Mouse (Mus musculus): ENCODE measurements around the gene Trappc3l. TPM values are rescaled to one million over a fixed set of nuclear protein-coding genes. Genes with fewer than 3 reads are reported as not detected.
"Not testable (repeated sequence)": the region's sequence is repeated elsewhere in the genome, so short reads cannot be mapped to it uniquely, and the experiment has no call there.

Gene Trappc3l
- polyA plus RNA-seq (2015; fragmentation: Nextera tagmentation; extraction: Ambion mirVana) = not detected in 2 replicates

- no peak for ATAC-seq (replicated peaks; ENCODE audit: low FRiP score)
- H3K27ac ChIP-seq = no peak within 1 kb of the TSS
- H3K4me2 ChIP-seq = no peak within 1 kb of the TSS
- H3K27me3 ChIP-seq = peaks cover 10% of the 10 kb centered on the region; the same call in 1 of the 2 replicates
- H3K9ac ChIP-seq = no peak within 1 kb of the TSS
- no peaks in the 10 kb centered on the region for H3K9me3 ChIP-seq (replicated peaks)
- no peaks in the 10 kb centered on the region for H3K36me3 ChIP-seq
- H3K4me3 ChIP-seq (replicated peaks) = no peak within 1 kb of the TSS
- peaks cover 2% of the 10 kb centered on the region; the same call in 1 of the 2 replicates for H3K4me1 ChIP-seq
- WGBS = 80% methylated on average over 3 of the region's 3 CpGs
These were observed at the start of gene Trappc3l for GRCm38 (mm10) chr10:34037401-34037800. Gene Trappc3l (plus strand): TSS chr10:34037597.

DNA sequence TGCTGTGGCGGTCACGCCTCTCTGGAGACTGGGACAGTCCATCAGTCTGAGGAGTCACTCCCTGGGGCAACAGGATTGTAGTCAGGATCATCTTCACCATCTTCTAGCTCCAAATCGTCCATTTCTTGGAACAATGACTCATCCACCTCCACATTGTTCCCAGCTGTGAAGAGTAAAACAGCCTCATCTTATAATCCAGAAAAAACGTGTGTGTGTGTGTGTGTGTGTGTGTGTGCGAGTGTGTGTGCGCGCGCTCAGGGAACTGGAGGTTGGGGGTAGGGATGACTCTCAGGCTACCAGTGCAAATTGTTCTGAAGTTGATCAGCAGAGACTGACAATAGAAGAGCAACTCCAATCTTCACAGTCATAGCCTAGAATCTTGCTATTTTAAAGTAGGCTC, 40.7 kb upstream of the Trappc3l start:
- not testable (repeated sequence) for H3K27me3 ChIP-seq; ATAC-seq (replicated peaks; ENCODE audit: low FRiP score); H3K4me2 ChIP-seq; H3K4me1 ChIP-seq; H3K4me3 ChIP-seq (replicated peaks); H3K27ac ChIP-seq; H3K9ac ChIP-seq; H3K9me3 ChIP-seq (replicated peaks)
- peaks cover 93% of the 10 kb centered on the region for H3K36me3 ChIP-seq
- 95% methylated on average over 6 of the region's 8 CpGs for WGBS

DNA sequence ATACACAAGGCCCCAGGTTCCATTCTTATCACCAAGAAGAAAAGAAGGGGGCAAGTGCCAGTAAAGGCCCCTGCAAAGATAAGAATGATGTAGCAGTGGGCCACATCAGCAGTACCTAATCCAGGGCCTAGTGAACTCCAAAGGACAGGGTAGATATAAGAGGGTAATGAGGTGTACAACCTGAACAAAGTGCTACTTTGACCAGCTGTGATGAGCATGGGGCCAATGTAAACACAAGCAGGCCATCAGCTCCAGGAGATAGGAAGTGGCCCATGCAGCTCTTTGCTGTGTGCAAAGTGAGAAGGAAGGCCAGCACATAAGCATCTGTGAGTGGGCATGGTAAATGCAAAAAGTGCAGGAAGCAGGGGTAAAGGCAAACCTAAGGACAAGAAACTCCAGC, 39.0 kb upstream of the Trappc3l start:
- no peak overlapping the region for H3K27ac ChIP-seq
- no peak overlapping the region for H3K4me3 ChIP-seq (replicated peaks)
- H3K36me3 ChIP-seq = peaks cover 93% of the 10 kb centered on the region
- no peaks in the 10 kb centered on the region for H3K27me3 ChIP-seq
- no peak overlapping the region for H3K4me2 ChIP-seq
- H3K9me3 ChIP-seq (replicated peaks) = no peaks in the 10 kb centered on the region
- H3K4me1 ChIP-seq = no peaks in the 10 kb centered on the region
- ATAC-seq (replicated peaks; ENCODE audit: low FRiP score) = no peak
- H3K9ac ChIP-seq = no peak overlapping the region

DNA sequence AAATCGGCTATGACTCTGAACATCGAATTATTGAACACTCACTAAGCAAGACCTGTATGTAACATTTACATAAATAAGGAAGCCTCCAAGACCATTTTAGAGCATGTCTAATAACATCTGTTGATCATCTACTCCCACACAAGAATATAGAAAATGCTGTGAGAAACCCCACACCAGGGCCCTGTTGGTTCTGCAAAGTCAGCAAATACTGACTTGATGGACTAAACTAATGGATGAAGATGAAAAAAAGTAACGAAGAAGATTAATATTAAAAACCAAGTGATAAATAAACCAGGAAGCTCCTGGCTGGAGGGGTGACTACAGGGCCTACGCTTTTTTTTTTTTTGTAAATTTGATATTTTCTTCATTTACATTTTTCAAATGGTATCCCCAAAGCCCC, 24.8 kb upstream of the Trappc3l start:
- Histone ChIP-seq H3K27ac (no peak overlapping the region), H3K4me1 (no peaks in the 10 kb centered on the region), H3K36me3 (peaks cover 38% of the 10 kb centered on the region), H3K4me3 (replicated peaks) (no peak overlapping the region), H3K9me3 (replicated peaks) (no peaks in the 10 kb centered on the region), H3K9ac (no peak overlapping the region), H3K27me3 (no peaks in the 10 kb centered on the region), H3K4me2 (no peak overlapping the region)
- no peak for ATAC-seq (replicated peaks; ENCODE audit: low FRiP score)
- 91% methylated on average over 4 of the region's 4 CpGs for WGBS

DNA sequence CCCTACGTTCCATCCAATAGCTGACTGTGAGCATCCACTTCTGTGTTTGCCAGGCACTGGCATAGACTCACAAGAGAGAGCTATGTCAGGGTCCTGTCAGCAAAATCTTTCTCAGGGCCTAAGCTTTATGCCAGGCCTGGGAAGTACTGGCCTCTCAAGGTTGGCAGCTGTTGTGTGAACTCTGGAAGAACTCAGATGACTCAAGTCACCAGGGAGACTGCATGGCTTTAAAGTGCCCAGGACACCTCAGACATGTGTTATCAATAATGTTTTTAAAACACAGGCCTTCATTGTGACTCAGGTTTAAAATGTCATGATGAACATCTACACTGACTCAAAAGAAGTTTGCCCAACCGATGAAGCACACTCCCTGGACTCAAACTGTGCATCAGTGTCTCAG, 24.2 kb upstream of the Trappc3l start:
- Histone ChIP-seq H3K9me3 (replicated peaks) (no peaks in the 10 kb centered on the region), H3K27me3 (no peaks in the 10 kb centered on the region), H3K9ac (no peak overlapping the region), H3K4me3 (replicated peaks) (no peak overlapping the region), H3K4me1 (peaks cover 6% of the 10 kb centered on the region), H3K4me2 (no peak overlapping the region), H3K36me3 (peaks cover 32% of the 10 kb centered on the region), H3K27ac (no peak overlapping the region)
- 86% methylated on average over 2 of the region's 2 CpGs for WGBS
- ATAC-seq (replicated peaks; ENCODE audit: low FRiP score) = no peak

DNA sequence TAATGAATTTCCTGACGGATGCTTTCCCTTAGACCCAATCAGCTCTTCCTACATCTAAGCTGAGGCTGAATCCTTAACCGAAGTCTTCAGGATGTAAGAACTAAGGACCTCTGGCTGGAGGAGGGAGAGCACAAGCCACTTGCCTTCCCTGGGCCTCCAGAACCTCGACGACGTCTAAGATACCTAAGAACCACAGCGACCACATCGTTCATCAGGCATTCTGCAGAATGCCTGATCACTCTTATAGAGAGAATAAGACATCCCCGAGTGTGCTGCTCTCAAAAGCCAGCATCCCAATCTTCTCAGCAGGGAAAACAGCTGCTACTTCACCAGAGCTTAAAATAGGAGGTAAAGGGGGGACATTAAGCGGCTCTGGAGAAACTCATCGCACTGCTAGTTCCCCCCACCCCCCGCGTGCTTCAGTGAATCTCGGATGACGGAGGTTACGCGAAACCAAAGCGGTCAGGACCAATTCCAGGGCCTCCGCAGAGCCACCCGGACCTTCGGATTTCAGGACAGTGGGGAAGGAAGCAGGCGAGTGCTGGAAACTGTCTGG, 18.6 kb upstream of the Trappc3l start:
- H3K4me1 ChIP-seq = peaks cover 14% of the 10 kb centered on the region
- H3K4me2 ChIP-seq = peak overlapping the region; percentile 76
- WGBS = under 1% methylated on average over 21 of the region's 21 CpGs
- ATAC-seq (replicated peaks; ENCODE audit: low FRiP score) = no peak
- H3K9ac ChIP-seq = peak overlapping the region; percentile 76
- H3K27me3 ChIP-seq = no peaks in the 10 kb centered on the region
- peak overlapping the region; percentile 94 for H3K27ac ChIP-seq
- peak overlapping the region; percentile 84 for H3K4me3 ChIP-seq (replicated peaks)
- H3K36me3 ChIP-seq = 0 out of 2 replicates have a peak, but pooled peaks cover 8% of the 10 kb centered on the region
- H3K9me3 ChIP-seq (replicated peaks) = no peaks in the 10 kb centered on the region

DNA sequence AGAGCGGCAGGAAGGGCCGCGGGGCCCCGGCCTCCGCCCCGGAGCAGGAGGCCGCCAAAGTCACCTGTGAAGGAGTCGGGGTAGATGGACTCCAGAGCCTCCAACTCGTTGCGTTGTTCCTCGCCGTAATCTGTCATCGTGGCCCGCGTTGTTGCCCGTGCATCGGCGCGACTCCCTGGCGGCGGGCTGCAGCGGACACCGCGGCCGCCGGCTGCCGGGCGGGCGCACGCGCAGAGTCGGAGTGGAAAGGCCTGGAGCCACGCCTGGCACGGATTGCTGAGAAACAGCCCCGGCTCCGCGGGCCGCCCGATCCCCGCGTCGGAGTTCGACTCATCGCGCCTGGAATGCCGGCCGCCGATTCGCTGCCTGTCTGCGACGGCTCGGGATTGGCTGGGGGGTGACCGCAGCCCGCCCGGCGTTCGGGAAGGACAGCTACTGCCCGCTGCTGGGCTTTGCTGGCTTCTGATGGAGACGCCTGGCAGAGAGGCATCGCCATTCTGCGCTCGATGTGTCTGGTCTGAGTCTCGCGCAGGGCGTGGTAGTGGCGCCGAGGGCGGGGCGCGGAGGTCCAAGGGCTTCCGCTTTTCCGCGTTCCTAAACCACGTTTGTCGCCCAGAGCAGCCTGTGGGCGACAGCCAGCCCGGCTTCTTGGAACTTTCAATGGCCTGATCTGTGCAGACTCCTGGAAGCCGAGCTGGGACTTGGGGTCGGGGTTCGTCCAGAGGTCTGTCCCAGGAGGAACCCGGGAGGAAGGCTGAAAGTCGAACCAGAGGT, 17.9 kb upstream of the Trappc3l start, which contains the start of gene Rwdd1:
Gene Rwdd1 (minus strand): TSS at position 323 of the 774 bp plus-strand sequence.
- WGBS = under 1% methylated on average over 81 of the region's 82 CpGs

GRCm38 (mm10) chr10:34030322-34030721, 7.1 kb upstream of the Trappc3l start:
- Histone ChIP-seq H3K9ac (no peak overlapping the region), H3K4me3 (replicated peaks) (no peak overlapping the region), H3K27ac (no peak overlapping the region), H3K27me3 (peaks cover 5% of the 10 kb centered on the region; the same call in 1 of the 2 replicates), H3K4me1 (peaks cover 2% of the 10 kb centered on the region; the same call in 1 of the 2 replicates), H3K4me2 (no peak overlapping the region), H3K36me3 (no peaks in the 10 kb centered on the region), H3K9me3 (replicated peaks) (no peaks in the 10 kb centered on the region)
- 78% methylated on average over 5 of the region's 5 CpGs for WGBS
- ATAC-seq (replicated peaks; ENCODE audit: low FRiP score) = no peak

More for the DNA sequence above, 17.9 kb upstream of the Trappc3l start, which contains the start of gene Rwdd1:
- ATAC-seq (replicated peaks; ENCODE audit: low FRiP score) = peak; percentile 100
- peaks cover 14% of the 10 kb centered on the region for H3K4me1 ChIP-seq
- no peaks in the 10 kb centered on the region for H3K27me3 ChIP-seq
- no peaks in the 10 kb centered on the region for H3K9me3 ChIP-seq (replicated peaks)
- H3K27ac ChIP-seq = peak within 1 kb of the TSS; percentile 94
- H3K9ac ChIP-seq = peak within 1 kb of the TSS; percentile 76
- peak within 1 kb of the TSS; percentile 84 for H3K4me3 ChIP-seq (replicated peaks)
- peak within 1 kb of the TSS; percentile 76 for H3K4me2 ChIP-seq
- 0 out of 2 replicates have a peak, but pooled peaks cover 4% of the 10 kb centered on the region for H3K36me3 ChIP-seq

DNA sequence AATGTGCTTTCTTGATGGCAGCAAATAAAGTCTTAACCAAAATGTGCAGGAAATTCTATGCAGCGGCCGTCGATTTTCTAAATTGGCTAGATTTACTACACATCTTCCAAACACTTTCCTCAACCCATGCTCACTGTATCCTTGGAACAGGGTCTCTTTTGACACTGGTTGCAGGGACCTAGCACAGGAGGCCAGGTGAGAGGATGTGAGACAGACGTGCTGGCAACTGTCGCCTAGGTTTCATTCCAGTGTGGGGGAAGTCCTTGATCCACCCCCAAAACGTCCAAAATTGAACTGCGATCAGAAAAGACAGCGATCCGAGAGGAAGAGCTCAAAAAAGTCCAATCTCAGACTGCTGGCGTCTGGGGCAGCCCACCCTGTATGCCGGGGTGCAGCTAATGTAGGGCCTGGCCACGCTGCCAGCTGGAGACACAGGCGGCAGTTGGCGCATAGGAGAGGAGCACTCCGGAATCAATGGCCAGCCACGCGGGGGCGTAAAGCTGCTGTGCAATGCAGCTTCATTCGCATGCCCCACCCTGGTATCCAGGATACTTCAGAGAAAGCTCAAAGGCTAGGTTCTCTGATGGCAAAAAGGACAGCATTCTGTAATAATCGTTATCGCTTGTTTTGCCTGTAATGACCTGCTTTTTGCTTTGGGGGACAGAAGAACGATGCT, 3.6 kb upstream of the Trappc3l start:
- peaks cover 8% of the 10 kb centered on the region; the same call in 1 of the 2 replicates for H3K27me3 ChIP-seq
- peak overlapping the region; percentile 15; the same call in 1 of the 2 replicates for H3K4me3 ChIP-seq (replicated peaks)
- peak overlapping the region; percentile 51 for H3K4me2 ChIP-seq
- H3K4me1 ChIP-seq = peaks cover 2% of the 10 kb centered on the region; the same call in 1 of the 2 replicates
- no peaks in the 10 kb centered on the region for H3K36me3 ChIP-seq
- ATAC-seq (replicated peaks; ENCODE audit: low FRiP score) = peak; percentile 80
- no peak overlapping the region for H3K27ac ChIP-seq
- WGBS = 21% methylated on average over 22 of the region's 22 CpGs
- 0 out of 2 replicates have a peak overlapping the region, but pooled peaks have one; percentile 17 for H3K9ac ChIP-seq
- no peaks in the 10 kb centered on the region for H3K9me3 ChIP-seq (replicated peaks)

GRCm38 (mm10) chr10:34036587-34036986, 810 bp upstream of the Trappc3l start:
- Histone ChIP-seq H3K4me1 (peaks cover 2% of the 10 kb centered on the region; the same call in 1 of the 2 replicates), H3K27ac (no peak overlapping the region), H3K4me3 (replicated peaks) (no peak overlapping the region), H3K9ac (no peak overlapping the region), H3K9me3 (replicated peaks) (no peaks in the 10 kb centered on the region), H3K4me2 (no peak overlapping the region), H3K27me3 (peaks cover 10% of the 10 kb centered on the region; the same call in 1 of the 2 replicates), H3K36me3 (no peaks in the 10 kb centered on the region)
- 0 out of 2 replicates have a peak, but pooled peaks have one; percentile 58 for ATAC-seq (replicated peaks; ENCODE audit: low FRiP score)
- WGBS = 16% methylated on average over 5 of the region's 5 CpGs

DNA sequence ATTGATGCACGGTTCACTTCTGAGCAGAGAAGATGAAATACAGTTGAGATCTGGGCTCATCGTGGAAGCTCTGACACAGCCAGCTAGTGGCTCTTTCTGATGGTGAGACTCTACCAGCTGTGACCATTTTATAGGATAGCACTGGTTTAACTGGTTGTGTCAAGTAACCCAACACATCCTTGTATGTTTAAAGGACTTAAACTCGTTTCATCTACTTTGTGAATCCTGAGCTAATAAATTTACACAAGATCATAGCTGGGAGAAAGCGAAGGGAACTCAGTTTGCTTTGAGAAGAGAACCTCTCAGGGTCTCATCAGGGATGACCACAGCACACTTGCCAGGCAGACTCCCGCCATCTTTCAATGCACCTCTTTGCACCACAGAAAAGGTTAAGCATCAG, 6.8 kb downstream of the Trappc3l start, which contains the start of gene Calhm4:
Gene Calhm4 (minus strand): TSS at position 101 of the 400 bp plus-strand sequence.
- Histone ChIP-seq H3K36me3 (no peaks in the 10 kb centered on the region), H3K4me3 (replicated peaks) (no peak within 1 kb of the TSS), H3K9ac (no peak within 1 kb of the TSS), H3K27ac (no peak within 1 kb of the TSS), H3K4me2 (no peak within 1 kb of the TSS), H3K27me3 (0 out of 2 replicates have a peak, but pooled peaks cover 2% of the 10 kb centered on the region), H3K4me1 (no peaks in the 10 kb centered on the region), H3K9me3 (replicated peaks) (no peaks in the 10 kb centered on the region)
- no peak for ATAC-seq (replicated peaks; ENCODE audit: low FRiP score)
- WGBS = 83% methylated on average over 5 of the region's 5 CpGs

Measured in kidney, embryonic 15.5 days (tissue).